Mouse (Mus musculus) stomach, postnatal 0 days (tissue): ENCODE data around the gene Nup155.

ENCODE experiments used
- CTCF ChIP-seq: IDR thresholded peaks from 2 replicates; pipeline ENCODE4 v1.5.1; 2016; ENCODE audit warnings: antibody characterized with exemption, low read depth, mild to moderate bottlenecking, moderate library complexity
- EP300 ChIP-seq: optimal IDR thresholded peaks from 2 replicates; pipeline ENCODE3; 2016; ENCODE audit warnings: antibody characterized with exemption

- TF ChIP-seq EP300 (no peak), CTCF (no peak)
Observed at GRCm38 (mm10) chr15:8108360-8108965, 610 bp upstream of the Nup155 start.
